Mouse (Mus musculus) liver, postnatal 0 days (tissue): Measurements from ENCODE around the gene Smarcd1.

Experiments
- CTCF ChIP-seq: sonication (generic); IDR thresholded peaks from 2 replicates; pipeline ENCODE4 v1.5.1; 2016; ENCODE audit warnings: antibody characterized with exemption, low read depth
- EP300 ChIP-seq: IDR thresholded peaks from 2 replicates; pipeline ENCODE4 v1.6.1; 2016; ENCODE audit warnings: antibody characterized with exemption, low read depth, mild to moderate bottlenecking

DNA sequence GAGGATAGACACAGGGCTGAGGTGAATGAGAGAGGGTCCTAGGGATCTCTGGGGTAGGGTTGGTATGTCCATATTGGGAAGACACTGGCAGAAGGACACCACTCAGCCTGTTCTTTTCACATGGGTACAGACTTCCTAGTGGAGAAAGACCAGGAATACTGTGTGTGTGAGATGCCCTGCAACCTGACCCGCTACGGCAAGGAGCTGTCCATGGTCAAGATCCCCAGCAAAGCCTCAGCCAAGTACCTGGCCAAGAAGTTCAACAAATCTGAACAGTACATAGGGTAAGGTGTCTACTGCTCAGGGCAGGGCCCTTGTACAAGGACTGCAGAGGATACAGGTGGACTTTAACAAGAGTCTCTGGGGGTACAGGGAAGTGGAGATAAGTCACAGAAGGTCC, 4.6 kb upstream of the Smarcd1 start:
- TF ChIP-seq CTCF (no peak), EP300 (no peak)
